Mouse (Mus musculus): ENCODE results near the gene Plod3. TPM values are rescaled to one million over a fixed set of nuclear protein-coding genes. Genes with fewer than 3 reads are reported as not detected.

Plod3 gene
- total and polyA plus RNA-seq, 2 experiments, result 21.5 to 27.4 TPM

GRCm38 (mm10) chr5:136977769-136978168, 9.1 kb upstream of the Plod3 start:
- WGBS, result 66% methylated on average over 4 of the region's 4 CpGs
- DNase-seq (ENCODE audit: extremely low read depth, low read depth, low spot score), result no peak
- Histone ChIP-seq H3K9ac (ENCODE audit: low read depth, low read length) (no peak overlapping the region), H3K27me3 (ENCODE audit: control insufficient read depth, insufficient read depth, low read length) (no peaks in the 10 kb centered on the region), H3K36me3 (ENCODE audit: control insufficient read depth, insufficient read depth, low read length) (peaks cover 9% of the 10 kb centered on the region; the same call in 1 of the 2 replicates), H3K27ac (replicated peaks; ENCODE audit: insufficient read depth, low read depth, low read length) (no peak overlapping the region), H3K4me1 (ENCODE audit: control insufficient read depth, insufficient read depth, low read length) (no peaks in the 10 kb centered on the region), H3K79me2 (ENCODE audit: control insufficient read depth, insufficient read depth, low read length) (no peaks in the 10 kb centered on the region), H3K4me3 (ENCODE audit: insufficient read depth, low read depth, low read length) (no peak overlapping the region)
- TF ChIP-seq CTCF (IDR thresholded peaks at IDR 0.05; ENCODE audit: low read depth, low read length), result no peak
- TF ChIP-seq POLR2A (IDR thresholded peaks at IDR 0.05; ENCODE audit: extremely low read depth, insufficient read depth, low read length), result no peak

GRCm38 (mm10) chr5:136979762-136980161, 7.1 kb upstream of the Plod3 start:
- TF ChIP-seq POLR2A (IDR thresholded peaks at IDR 0.05; ENCODE audit: extremely low read depth, insufficient read depth, low read length), result no peak
- no peak for TF ChIP-seq CTCF (IDR thresholded peaks at IDR 0.05; ENCODE audit: low read depth, low read length)
- WGBS, result 88% methylated on average over 2 of the region's 2 CpGs

GRCm38 (mm10) chr5:136980974-136981373, 5.8 kb upstream of the Plod3 start:
- no peaks in the 10 kb centered on the region for H3K27me3 ChIP-seq (ENCODE audit: control insufficient read depth, insufficient read depth, low read length)
- WGBS, result 91% methylated on average over 8 of the region's 8 CpGs
- no peak overlapping the region for H3K4me3 ChIP-seq (ENCODE audit: insufficient read depth, low read depth, low read length)

More at GRCm38 (mm10) chr5:136979762-136980161, 7.1 kb upstream of the Plod3 start:
- DNase-seq (ENCODE audit: extremely low read depth, low read depth, low spot score), result no peak
- Histone ChIP-seq H3K27ac (replicated peaks; ENCODE audit: insufficient read depth, low read depth, low read length) (no peak overlapping the region), H3K79me2 (ENCODE audit: control insufficient read depth, insufficient read depth, low read length) (no peaks in the 10 kb centered on the region), H3K27me3 (ENCODE audit: control insufficient read depth, insufficient read depth, low read length) (no peaks in the 10 kb centered on the region), H3K36me3 (ENCODE audit: control insufficient read depth, insufficient read depth, low read length) (peaks cover 9% of the 10 kb centered on the region; the same call in 1 of the 2 replicates), H3K4me3 (ENCODE audit: insufficient read depth, low read depth, low read length) (no peak overlapping the region), H3K4me1 (ENCODE audit: control insufficient read depth, insufficient read depth, low read length) (no peaks in the 10 kb centered on the region), H3K9ac (ENCODE audit: low read depth, low read length) (no peak overlapping the region)

GRCm38 (mm10) chr5:136982338-136982930, 4.4 kb upstream of the Plod3 start:
- TF ChIP-seq POLR2A (IDR thresholded peaks at IDR 0.05; ENCODE audit: extremely low read depth, insufficient read depth, low read length) (no peak), CTCF (IDR thresholded peaks at IDR 0.05; ENCODE audit: low read depth, low read length) (peak; percentile 71)
- peaks cover 9% of the 10 kb centered on the region; the same call in 1 of the 2 replicates for H3K36me3 ChIP-seq (ENCODE audit: control insufficient read depth, insufficient read depth, low read length)
- 67% methylated on average over 14 of the region's 16 CpGs for WGBS
- no peak for DNase-seq (ENCODE audit: extremely low read depth, low read depth, low spot score)
- H3K27ac ChIP-seq (replicated peaks; ENCODE audit: insufficient read depth, low read depth, low read length), result no peak overlapping the region
- no peaks in the 10 kb centered on the region for H3K79me2 ChIP-seq (ENCODE audit: control insufficient read depth, insufficient read depth, low read length)
- no peak overlapping the region for H3K9ac ChIP-seq (ENCODE audit: low read depth, low read length)
- no peak overlapping the region for H3K4me3 ChIP-seq (ENCODE audit: insufficient read depth, low read depth, low read length)
- no peaks in the 10 kb centered on the region for H3K27me3 ChIP-seq (ENCODE audit: control insufficient read depth, insufficient read depth, low read length)
- H3K4me1 ChIP-seq (ENCODE audit: control insufficient read depth, insufficient read depth, low read length), result peaks cover 5% of the 10 kb centered on the region

More at GRCm38 (mm10) chr5:136980974-136981373, 5.8 kb upstream of the Plod3 start:
- Histone ChIP-seq H3K79me2 (ENCODE audit: control insufficient read depth, insufficient read depth, low read length) (no peaks in the 10 kb centered on the region), H3K4me1 (ENCODE audit: control insufficient read depth, insufficient read depth, low read length) (peaks cover 2% of the 10 kb centered on the region; the same call in 1 of the 2 replicates), H3K9ac (ENCODE audit: low read depth, low read length) (no peak overlapping the region), H3K36me3 (ENCODE audit: control insufficient read depth, insufficient read depth, low read length) (peaks cover 9% of the 10 kb centered on the region; the same call in 1 of the 2 replicates), H3K27ac (replicated peaks; ENCODE audit: insufficient read depth, low read depth, low read length) (no peak overlapping the region)
- DNase-seq (ENCODE audit: extremely low read depth, low read depth, low spot score), result no peak
- TF ChIP-seq CTCF (IDR thresholded peaks at IDR 0.05; ENCODE audit: low read depth, low read length) (no peak), POLR2A (IDR thresholded peaks at IDR 0.05; ENCODE audit: extremely low read depth, insufficient read depth, low read length) (no peak)

- no peaks in the 10 kb centered on the region for H3K79me2 ChIP-seq (ENCODE audit: control insufficient read depth, insufficient read depth, low read length)
- no peak overlapping the region for H3K27ac ChIP-seq (replicated peaks; ENCODE audit: insufficient read depth, low read depth, low read length)
- H3K36me3 ChIP-seq (ENCODE audit: control insufficient read depth, insufficient read depth, low read length), result peaks cover 9% of the 10 kb centered on the region; the same call in 1 of the 2 replicates
- WGBS, result 75% methylated on average over 14 of the region's 14 CpGs
- no peaks in the 10 kb centered on the region for H3K27me3 ChIP-seq (ENCODE audit: control insufficient read depth, insufficient read depth, low read length)
- H3K9ac ChIP-seq (ENCODE audit: low read depth, low read length), result no peak overlapping the region
- peaks cover 5% of the 10 kb centered on the region for H3K4me1 ChIP-seq (ENCODE audit: control insufficient read depth, insufficient read depth, low read length)
- TF ChIP-seq POLR2A (IDR thresholded peaks at IDR 0.05; ENCODE audit: extremely low read depth, insufficient read depth, low read length), result no peak
- no peak for TF ChIP-seq CTCF (IDR thresholded peaks at IDR 0.05; ENCODE audit: low read depth, low read length)
- H3K4me3 ChIP-seq (ENCODE audit: insufficient read depth, low read depth, low read length), result no peak overlapping the region
- no peak for DNase-seq (ENCODE audit: extremely low read depth, low read depth, low spot score)
Measured at GRCm38 (mm10) chr5:136984828-136985227, 2.0 kb upstream of the Plod3 start.

Data from liver, adult 2 months (tissue).